In genomic region chr15:97981560-97981959, GRCm38 (mm10) we compare ENCODE assay signal across 21 mouse cellular contexts. TPM values are rescaled to one million over a fixed set of nuclear protein-coding genes. Genes with fewer than 3 reads are reported as not detected.
DNase-seq lines count a peak whose midpoint lies in the region; ATAC-seq lines count a peak whose summit lies in the region.
"Had no signal": no experiment of that assay in that cellular context is flagged by ENCODE, and none has a peak within 500 bp of the region (broad histone marks: within the 10 kb centered on the region; RNA-seq: fewer than 3 reads in every experiment).

No protein-coding gene starts in this region.

- peaks cover 8% of the 10 kb centered on the region; the same call in 1 of the 2 replicates for H3K9me3 ChIP-seq in limb, embryonic 13.5 days
- 0 out of 2 replicates have a peak, but pooled peaks cover 6% of the 10 kb centered on the region for H3K9me3 ChIP-seq in limb, embryonic 10.5 days (replicated peaks)
- no peaks in the 10 kb centered on the region for H3K9me3 ChIP-seq in limb, embryonic 15.5 days
- H3K9me3 ChIP-seq: forebrain, embryonic 15.5 days had no signal

- ATAC-seq in limb, embryonic 13.5 days (ENCODE audit: low FRiP score, low read depth) = no peak
- ATAC-seq in limb, embryonic 15.5 days (ENCODE audit: insufficient number of reproducible peaks, low FRiP score, low TSS enrichment, low read depth) = no peak
- ATAC-seq: CD4-positive, CD25-positive, alpha-beta regulatory T cell, adult 4 months; forebrain, embryonic 15.5 days; hindbrain, embryonic 16.5 days had no signal

- no peak for DNase-seq in limb, embryonic 10.5 days (ENCODE audit: low spot score)
- DNase-seq in testis, postnatal 14 days (ENCODE audit: low spot score) = peak; percentile 53
- DNase-seq in testis, postnatal 10 days (ENCODE audit: low spot score) = no peak
- DNase-seq in adrenal gland, adult (ENCODE audit: inconsistent age in 2 of 2, low spot score in 1 of 2) = no peak
- DNase-seq: adrenal gland, adult 8-10 months; adrenal gland, postnatal 25 days; cerebellum, adult 11-12 months; cerebellum, adult 8-10 months; cerebellum, postnatal 10 days; cerebellum, postnatal 36 days; embryo, embryonic 11 days; gastrocnemius, postnatal 10 days had no signal

- H3K27ac ChIP-seq in limb, embryonic 13.5 days = peak overlapping the region; percentile 56; the same call in 1 of the 2 replicates
- no peak overlapping the region for H3K27ac ChIP-seq in limb, embryonic 10.5 days
- H3K27ac ChIP-seq in limb, embryonic 15.5 days = peak overlapping the region; percentile 80
- H3K27ac ChIP-seq: forebrain, embryonic 12.5 days; forebrain, embryonic 15.5 days; hindbrain, embryonic 13.5 days had no signal

- no peaks in the 10 kb centered on the region for H3K4me1 ChIP-seq in limb, embryonic 13.5 days
- H3K4me1 ChIP-seq in limb, embryonic 10.5 days = no peaks in the 10 kb centered on the region
- no peaks in the 10 kb centered on the region for H3K4me1 ChIP-seq in limb, embryonic 15.5 days
- H3K4me1 ChIP-seq: forebrain, embryonic 12.5 days; forebrain, embryonic 15.5 days; hindbrain, embryonic 13.5 days had no signal

- peaks cover 100% of the 10 kb centered on the region for H3K36me3 ChIP-seq in limb, embryonic 13.5 days
- peaks cover 100% of the 10 kb centered on the region for H3K36me3 ChIP-seq in limb, embryonic 10.5 days
- H3K36me3 ChIP-seq in limb, embryonic 15.5 days = peaks cover 94% of the 10 kb centered on the region

- 90% methylated on average over 6 of the region's 6 CpGs for WGBS in limb, embryonic 13.5 days
- 94% methylated on average over 6 of the region's 6 CpGs for WGBS in limb, embryonic 10.5 days
- 86% methylated on average over 6 of the region's 6 CpGs for WGBS in limb, embryonic 15.5 days

- H3K4me2 ChIP-seq in limb, embryonic 13.5 days (replicated peaks) = no peak overlapping the region
- H3K4me2 ChIP-seq in limb, embryonic 15.5 days = no peak overlapping the region
- H3K4me2 ChIP-seq: forebrain, embryonic 12.5 days; forebrain, embryonic 15.5 days; heart, embryonic 11.5 days; hindbrain, embryonic 13.5 days had no signal

- no peak overlapping the region for H3K4me3 ChIP-seq in limb, embryonic 13.5 days
- no peak overlapping the region for H3K4me3 ChIP-seq in limb, embryonic 10.5 days
- H3K4me3 ChIP-seq in limb, embryonic 15.5 days = no peak overlapping the region
- H3K4me3 ChIP-seq: erythroblast, embryonic 14.5 days; forebrain, embryonic 12.5 days; forebrain, embryonic 15.5 days; hindbrain, embryonic 13.5 days had no signal

- no peaks in the 10 kb centered on the region for H3K27me3 ChIP-seq in limb, embryonic 13.5 days
- H3K27me3 ChIP-seq in limb, embryonic 10.5 days (ENCODE audit: low read depth, poor library complexity, severe bottlenecking) = no peaks in the 10 kb centered on the region
- H3K27me3 ChIP-seq in limb, embryonic 15.5 days = no peaks in the 10 kb centered on the region
- H3K27me3 ChIP-seq: forebrain, embryonic 12.5 days; forebrain, embryonic 15.5 days; hindbrain, embryonic 13.5 days had no signal

- no peak overlapping the region for H3K9ac ChIP-seq in limb, embryonic 13.5 days
- no peak overlapping the region for H3K9ac ChIP-seq in limb, embryonic 15.5 days
- H3K9ac ChIP-seq: forebrain, embryonic 12.5 days; forebrain, embryonic 15.5 days; hindbrain, embryonic 13.5 days had no signal

RNA-seq across cellular contexts. Expression of gene Tmem106c, which starts 17.6 kb away (rescaled TPM):
- 35.9 and 37.9 TPM in 2 replicates for polyA plus RNA-seq in limb, embryonic 13.5 days (2015; fragmentation: Nextera tagmentation; extraction: Ambion mirVana)
- polyA plus RNA-seq in limb, embryonic 10.5 days (2016; fragmentation: Nextera tagmentation; extraction: Ambion mirVana) = 29.8 and 34.9 TPM in 2 replicates
- 48.8 and 51.3 TPM in 2 replicates for polyA plus RNA-seq in limb, embryonic 15.5 days (2015; fragmentation: Nextera tagmentation; extraction: Ambion mirVana)

RNA-seq across cellular contexts. Expression of gene Col2a1, which starts 22.9 kb away (rescaled TPM):
- 706 and 829 TPM in 2 replicates for polyA plus RNA-seq in limb, embryonic 13.5 days (2015; fragmentation: Nextera tagmentation; extraction: Ambion mirVana)
- 72.8 and 186 TPM in 2 replicates for polyA plus RNA-seq in limb, embryonic 10.5 days (2016; fragmentation: Nextera tagmentation; extraction: Ambion mirVana)
- 807 and 885 TPM in 2 replicates for polyA plus RNA-seq in limb, embryonic 15.5 days (2015; fragmentation: Nextera tagmentation; extraction: Ambion mirVana)
- polyA plus RNA-seq: CD4-positive, CD25-positive, alpha-beta regulatory T cell, adult 4 months; erythroblast, embryonic 14.5 days had no signal
